Mouse (Mus musculus) WW6 (cell line): ENCODE measurements around the gene Pramef17.
"Not testable (repeated sequence)": the region's sequence is repeated elsewhere in the genome, so short reads cannot be mapped to it uniquely, and the experiment has no call there.

Experiments used
- DNase-seq: peaks from one replicate; pipeline ENCODE4 v3.0.0-alpha.2; 2013; ENCODE audit warnings: low read depth, low spot score

The Pramef17 gene

DNA sequence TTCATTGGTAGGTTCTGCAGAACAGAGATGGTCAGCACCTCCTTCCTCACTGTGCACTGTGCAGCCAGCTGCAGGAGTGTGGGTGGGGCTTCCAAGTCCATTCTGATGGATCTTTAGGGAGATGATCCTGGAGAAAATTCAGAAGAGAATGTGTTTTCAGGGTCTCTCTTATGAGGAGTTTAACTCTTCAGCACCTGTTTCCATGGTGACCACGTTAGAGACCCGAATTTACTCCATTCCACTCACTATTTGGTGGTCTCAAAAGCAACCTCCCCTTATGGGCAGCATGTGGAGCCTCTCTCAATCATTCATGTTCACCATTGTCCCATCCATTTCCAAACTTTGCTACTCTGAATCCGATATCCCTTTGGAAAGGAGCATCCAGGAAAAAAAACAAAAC, at the start of gene Pramef17:
Gene Pramef17 (minus strand): TSS at position 101 of the 400 bp plus-strand sequence.
- not testable (repeated sequence) for DNase-seq

GRCm38 (mm10) chr4:143988126-143988525, 6.0 kb downstream of the Pramef17 start:
- DNase-seq = not testable (repeated sequence)

GRCm38 (mm10) chr4:143987475-143987941, 6.7 kb downstream of the Pramef17 start:
- DNase-seq = not testable (repeated sequence)

DNA sequence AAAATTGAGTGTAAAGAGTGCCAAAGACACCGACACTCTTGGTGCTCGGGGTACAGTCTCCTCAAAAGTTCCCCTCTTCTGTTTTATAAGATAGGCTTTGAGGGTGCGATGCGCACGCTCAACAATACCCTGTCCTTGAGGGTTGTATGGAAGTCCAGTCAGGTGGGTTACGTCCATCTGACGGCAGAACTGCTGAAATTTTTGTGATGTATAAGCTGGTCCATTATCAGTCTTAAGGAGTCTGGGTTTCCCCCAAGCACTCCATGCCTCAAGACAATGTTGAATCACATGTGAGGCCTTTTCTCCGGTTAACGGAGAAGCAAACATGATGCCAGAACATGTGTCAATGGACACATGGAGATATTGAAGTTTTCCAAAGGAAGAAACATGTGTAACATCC, 8.4 kb downstream of the Pramef17 start:
- DNase-seq = not testable (repeated sequence)

DNA sequence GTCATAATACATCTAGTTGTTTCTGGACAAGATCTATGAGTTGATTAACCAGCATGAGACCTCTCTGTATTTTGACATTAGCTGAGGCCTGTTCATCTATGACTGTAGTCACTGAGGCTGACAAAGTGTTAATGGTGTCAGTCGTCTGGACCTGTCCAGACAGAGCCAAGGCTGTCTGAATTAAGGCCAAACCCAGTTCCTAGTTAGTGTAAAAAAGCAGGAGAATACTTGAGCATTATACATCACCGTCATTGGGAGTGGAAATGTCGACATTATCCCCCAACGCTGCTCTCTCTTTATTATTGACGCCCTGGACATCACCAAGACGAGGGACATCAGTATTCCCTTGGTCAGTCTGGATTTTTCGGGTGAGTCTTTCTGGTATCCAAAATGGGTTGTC, 9.0 kb downstream of the Pramef17 start:
- not testable (repeated sequence) for DNase-seq

- DNase-seq = not testable (repeated sequence)
Measured at GRCm38 (mm10) chr4:143983446-143983845, 10.7 kb downstream of the Pramef17 start.

- not testable (repeated sequence) for DNase-seq
Measured at GRCm38 (mm10) chr4:143966850-143967249, 27.3 kb downstream of the Pramef17 start, which contains the start of gene Gm13101. Gene Gm13101, minus strand, starts transcription at chr4:143966950.

DNA sequence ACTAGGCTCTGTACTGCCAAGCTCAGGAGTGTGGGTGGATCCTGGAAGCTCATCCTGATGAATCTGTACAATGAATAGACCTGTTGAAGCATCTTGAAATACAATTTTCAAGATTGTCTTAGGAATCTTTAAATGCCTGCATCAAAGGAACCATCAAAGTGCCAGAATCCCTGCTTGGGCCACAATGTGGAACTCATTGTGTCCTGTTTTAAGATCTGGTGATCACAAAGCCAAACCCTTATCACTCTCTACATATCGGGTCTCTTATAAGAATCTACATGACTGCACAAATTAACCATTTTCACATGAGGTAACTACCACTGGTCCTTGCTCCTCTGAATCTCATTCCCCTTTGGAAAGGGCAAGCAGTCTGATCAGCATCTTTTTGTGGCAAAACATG, 43.3 kb downstream of the Pramef17 start, which contains the start of gene Pramef25:
Gene Pramef25 (minus strand): TSS at position 101 of the 400 bp plus-strand sequence.
- not testable (repeated sequence) for DNase-seq
